In genomic region chr12:53484924-53485323, GRCm38 (mm10) we compare ENCODE assay signal across 19 mouse cellular contexts.
"Had no signal": no experiment of that assay in that cellular context is flagged by ENCODE, and none has a peak within 500 bp of the region (broad histone marks: within the 10 kb centered on the region; RNA-seq: fewer than 3 reads in every experiment).

No protein-coding gene starts in this region.

- DNase-seq: lung, adult 18-20 months; lung, embryonic 14.5 days; lung, postnatal 10 days; lung, postnatal 4 days; midbrain, embryonic 14.5 days; retina, postnatal 1 day; right cerebral cortex, adult 18-20 months; right cerebral cortex, postnatal 25 days; right cerebral cortex, postnatal 4 days; spleen, adult 18-20 months; thymus, adult 18-20 months; thymus, postnatal 14 days; thymus, postnatal 36 days had no signal

- ATAC-seq: midbrain, embryonic 16.5 days had no signal

- H3K27me3 ChIP-seq: midbrain, embryonic 12.5 days; neural tube, embryonic 13.5 days; neural tube, embryonic 15.5 days had no signal

- H3K36me3 ChIP-seq: midbrain, embryonic 10.5 days; midbrain, embryonic 12.5 days; neural tube, embryonic 13.5 days; neural tube, embryonic 15.5 days had no signal

- H3K4me2 ChIP-seq: lung, embryonic 14.5 days; midbrain, embryonic 12.5 days; neural tube, embryonic 13.5 days; neural tube, embryonic 15.5 days had no signal

- H3K4me3 ChIP-seq: midbrain, embryonic 10.5 days; midbrain, embryonic 12.5 days; myocyte; neural tube, embryonic 13.5 days; neural tube, embryonic 15.5 days had no signal

- H3K4me1 ChIP-seq: midbrain, embryonic 12.5 days; neural tube, embryonic 15.5 days had no signal

- H3K27ac ChIP-seq: midbrain, embryonic 10.5 days; midbrain, embryonic 12.5 days; neural tube, embryonic 13.5 days; neural tube, embryonic 15.5 days had no signal

- H3K9me3 ChIP-seq: midbrain, embryonic 10.5 days; midbrain, embryonic 12.5 days; neural tube, embryonic 13.5 days; neural tube, embryonic 15.5 days had no signal

- H3K9ac ChIP-seq: lung, embryonic 14.5 days; midbrain, embryonic 12.5 days; neural tube, embryonic 13.5 days; neural tube, embryonic 15.5 days had no signal
